ENCODE assay signal across 10 mouse cellular contexts in the genomic region with DNA sequence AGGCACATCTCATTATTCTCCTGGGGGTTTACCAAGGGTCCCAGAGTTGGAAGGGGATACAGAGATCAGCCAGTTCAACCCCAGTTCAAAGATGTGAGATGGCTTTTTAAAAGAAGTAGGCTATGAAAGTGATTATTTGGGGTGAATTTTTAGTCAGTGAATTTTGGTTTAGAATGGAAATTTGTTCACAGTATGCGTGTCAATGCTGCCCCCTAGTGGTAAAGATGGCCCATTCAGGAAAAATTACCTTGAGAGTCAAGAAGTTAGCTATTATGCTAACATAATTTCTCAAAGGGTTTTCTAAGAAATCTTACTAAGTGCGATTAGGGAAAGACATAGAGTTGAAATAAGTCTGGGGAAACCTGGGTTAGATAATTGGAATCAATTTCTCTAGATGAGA. TPM values are rescaled to one million over a fixed set of nuclear protein-coding genes. Genes with fewer than 3 reads are reported as not detected.
DNase-seq lines count a peak whose midpoint lies in the region; ATAC-seq and TF ChIP-seq lines count a peak whose summit lies in the region.
"Had no signal": no experiment of that assay in that cellular context is flagged by ENCODE, and none has a peak within 500 bp of the region (broad histone marks: within the 10 kb centered on the region; RNA-seq: fewer than 3 reads in every experiment).

No protein-coding gene starts in this region.

- H3K4me1 ChIP-seq in cerebellum, adult 2 months (ENCODE audit: control insufficient read depth, insufficient read depth, low read length) = no peaks in the 10 kb centered on the region
- H3K4me1 ChIP-seq in liver, adult 2 months (ENCODE audit: control insufficient read depth, insufficient read depth, low read length) = no peaks in the 10 kb centered on the region; the same call in 1 of the 2 replicates
- no peaks in the 10 kb centered on the region for H3K4me1 ChIP-seq in liver, embryonic 12.5 days

- DNase-seq in cerebellum, adult 2 months = peak in 1 of 2 experiments; percentile 23
- DNase-seq in cerebellum, adult 9-11 months = no peak
- no peak for DNase-seq in liver, adult 2 months (ENCODE audit: extremely low read depth, low read depth, low spot score)
- DNase-seq in R1 (ENCODE audit: low read depth, low spot score) = peak; percentile 18
- DNase-seq in gastrocnemius, postnatal 14 days = peak; percentile 20
- peak; percentile 64 for DNase-seq in lung, postnatal 10 days

- H3K36me3 ChIP-seq in liver, adult 2 months (ENCODE audit: control insufficient read depth, insufficient read depth, low read length) = no peaks in the 10 kb centered on the region
- no peaks in the 10 kb centered on the region for H3K36me3 ChIP-seq in liver, embryonic 12.5 days
- H3K36me3 ChIP-seq: neural tube, embryonic 13.5 days had no signal

- no peaks in the 10 kb centered on the region for H3K27me3 ChIP-seq in cerebellum, adult 2 months (ENCODE audit: control insufficient read depth, insufficient read depth, low read length)
- no peaks in the 10 kb centered on the region for H3K27me3 ChIP-seq in liver, adult 2 months (ENCODE audit: control insufficient read depth, insufficient read depth, low read length)
- H3K27me3 ChIP-seq in liver, embryonic 12.5 days (replicated peaks) = no peaks in the 10 kb centered on the region
- H3K27me3 ChIP-seq: neural tube, embryonic 13.5 days had no signal

- no peak overlapping the region for H3K4me3 ChIP-seq in cerebellum, adult 2 months (replicated peaks; ENCODE audit: insufficient read depth, low read depth, low read length)
- no peak overlapping the region for H3K4me3 ChIP-seq in liver, adult 2 months (ENCODE audit: insufficient read depth, low read depth, low read length)
- no peak overlapping the region for H3K4me3 ChIP-seq in liver, embryonic 12.5 days
- H3K4me3 ChIP-seq: erythroblast, embryonic 14.5 days; neural tube, embryonic 13.5 days had no signal

- H3K79me2 ChIP-seq in liver, adult 2 months (ENCODE audit: control insufficient read depth, insufficient read depth, low read length) = no peaks in the 10 kb centered on the region

- no peak for ATAC-seq in liver, embryonic 12.5 days
- ATAC-seq in erythroid progenitor cell, adult 5-6 weeks (replicated peaks; ENCODE audit: low FRiP score, poor library complexity, severe bottlenecking) = no peak

- intact Hi-C loops in gastrocnemius, postnatal 14 days (cut with DNase I; ENCODE audit: low total_unique reads) = loop anchor here (5.0 kb wide), 1 partner anchor 267 kb away; no protein-coding TSS in a partner anchor

- no peak for TF ChIP-seq POLR2A in cerebellum, adult 2 months (IDR thresholded peaks at IDR 0.05; ENCODE audit: borderline replicate concordance, insufficient read depth, low read length)
- TF ChIP-seq POLR2A in liver, adult 2 months (IDR thresholded peaks at IDR 0.05; ENCODE audit: extremely low read depth, insufficient read depth, low read length) = no peak

- no peaks in the 10 kb centered on the region for H3K9me3 ChIP-seq in liver, embryonic 12.5 days (replicated peaks)
- H3K9me3 ChIP-seq: neural tube, embryonic 13.5 days had no signal

- no peak overlapping the region for H3K9ac ChIP-seq in liver, adult 2 months (ENCODE audit: low read depth, low read length)
- no peak overlapping the region for H3K9ac ChIP-seq in liver, embryonic 12.5 days
- H3K9ac ChIP-seq: neural tube, embryonic 13.5 days had no signal

- TF ChIP-seq CTCF in cerebellum, adult 2 months (IDR thresholded peaks at IDR 0.05; ENCODE audit: borderline replicate concordance, insufficient read depth, low read depth, low read length) = peak; percentile 46; the same call in 1 of the 2 replicates
- peak; percentile 60 for TF ChIP-seq CTCF in liver, adult 2 months (IDR thresholded peaks at IDR 0.05; ENCODE audit: low read depth, low read length)

- 8% methylated on average over 2 of the region's 2 CpGs for WGBS in cerebellum, adult 2 months
- 5% methylated on average over 2 of the region's 2 CpGs for WGBS in liver, adult 2 months
- WGBS in liver, embryonic 12.5 days (ENCODE audit: insufficient replicate concordance) = 5% methylated on average over 2 of the region's 2 CpGs

- no peak overlapping the region for H3K4me2 ChIP-seq in liver, embryonic 12.5 days
- H3K4me2 ChIP-seq: neural tube, embryonic 13.5 days had no signal

- no peak overlapping the region for H3K27ac ChIP-seq in cerebellum, adult 2 months (ENCODE audit: insufficient read depth, low read length)
- no peak overlapping the region for H3K27ac ChIP-seq in liver, adult 2 months (replicated peaks; ENCODE audit: insufficient read depth, low read depth, low read length)
- no peak overlapping the region for H3K27ac ChIP-seq in liver, embryonic 12.5 days
- H3K27ac ChIP-seq: neural tube, embryonic 13.5 days had no signal

RNA-seq across cellular contexts. Expression of gene Ccdc190, which starts 10.9 kb away (rescaled TPM):
- polyA plus RNA-seq in cerebellum, adult 2 months (2012; rRNA removed) = 37.7 and 41.1 TPM in 2 replicates
- total RNA-seq in liver, adult 2 months (2014; rRNA removed) = not detected in 2 replicates
- not detected in 2 replicates for polyA plus RNA-seq in liver, adult 2 months (2012; rRNA removed)
- not detected in 2 replicates for polyA plus RNA-seq in liver, embryonic 12.5 days (2016; fragmentation: Nextera tagmentation; extraction: Ambion mirVana)
- total RNA-seq in gastrocnemius, postnatal 14 days (2021) = not detected
- not detected in 2 replicates for total RNA-seq in erythroid progenitor cell, adult 5-6 weeks (2015; ENCODE audit: low replicate concordance)
- not detected in 2 replicates for total RNA-seq in erythroid progenitor cell, adult 5-6 weeks (2017; ENCODE audit: low replicate concordance)
- polyA plus RNA-seq: erythroblast, embryonic 14.5 days had no signal

RNA-seq across cellular contexts. Expression of gene Hsd17b7, which starts 29.7 kb away (rescaled TPM):
- polyA plus RNA-seq in cerebellum, adult 2 months (2012; rRNA removed) = 14.4 and 15.8 TPM in 2 replicates
- 34.8 and 41.3 TPM in 2 replicates for total RNA-seq in liver, adult 2 months (2014; rRNA removed)
- 22.1 and 24.7 TPM in 2 replicates for polyA plus RNA-seq in liver, adult 2 months (2012; rRNA removed)
- 14.2 and 14.4 TPM in 2 replicates for polyA plus RNA-seq in liver, embryonic 12.5 days (2016; fragmentation: Nextera tagmentation; extraction: Ambion mirVana)
- 1 to 10 TPM; 2.2 to 2.9 TPM for total RNA-seq in gastrocnemius, postnatal 14 days (2021)
- total RNA-seq in erythroid progenitor cell, adult 5-6 weeks (2015; ENCODE audit: low replicate concordance) = 4.0 TPM in 1 of 2 replicates, not detected in the other
- 0.45 and 0.77 TPM in 2 replicates for total RNA-seq in erythroid progenitor cell, adult 5-6 weeks (2017; ENCODE audit: low replicate concordance)

Comparison
In these comparisons a context has a peak if more than half of its experiments do, and no peak if none do; other contexts are left out.
1. DNase-seq: peak in R1 (single experiment), gastrocnemius, postnatal 14 days (single experiment) and lung, postnatal 10 days (single experiment); none in cerebellum, adult 9-11 months (single experiment) and liver, adult 2 months (single experiment).